Mouse (Mus musculus) spleen, adult 2 months (tissue): ENCODE results near the gene Ntm. TPM values are rescaled to one million over a fixed set of nuclear protein-coding genes. Genes with fewer than 3 reads are reported as not detected.

Experiments
- DNase-seq, 2 experiments: peaks; one replicate each; pipeline versions ENCODE4 v3.0.0 to v3.0.0-alpha.2; 2012 to 2021; ENCODE audit warnings: low spot score in 2 of 2, low read depth in 1 of 2
- H3K27ac ChIP-seq: fragments of 200-500 bp; 2 replicates; pipeline ENCODE4 v1.5.1; 2012; ENCODE audit warnings: low read length, inconsistent platforms; ENCODE audit not compliant: insufficient read depth
- H3K27me3 ChIP-seq: fragments of 200-500 bp; 2 replicates; pipeline ENCODE4 v1.6.1; 2012; ENCODE audit warnings: mild to moderate bottlenecking, moderate library complexity, low read length, inconsistent platforms; ENCODE audit not compliant: control insufficient read depth, insufficient read depth
- H3K36me3 ChIP-seq: fragments of 200-500 bp; 2 replicates; pipeline ENCODE4 v1.6.1; 2012; ENCODE audit warnings: mild to moderate bottlenecking, low read length, inconsistent platforms; ENCODE audit not compliant: control insufficient read depth, insufficient read depth
- H3K4me1 ChIP-seq: fragments of 200-500 bp; 2 replicates; pipeline ENCODE4 v1.6.1; 2011; ENCODE audit warnings: inconsistent platforms; ENCODE audit not compliant: control insufficient read depth, insufficient read depth, insufficient read length
- H3K4me3 ChIP-seq: fragments of 200-500 bp; 2 replicates; pipeline ENCODE4 v1.5.1; 2011; ENCODE audit warnings: mild to moderate bottlenecking, inconsistent platforms; ENCODE audit not compliant: insufficient read depth, insufficient read length; ENCODE audit errors: extremely low read depth
- CTCF ChIP-seq: fragments of 200-500 bp; IDR thresholded peaks from 2 replicates; pipeline ENCODE4 v1.5.1; 2011; ENCODE audit warnings: mild to moderate bottlenecking, inconsistent platforms; ENCODE audit not compliant: insufficient read depth, insufficient read length, insufficient replicate concordance; ENCODE audit errors: extremely low read depth
- POLR2A ChIP-seq: fragments of 200-500 bp; IDR thresholded peaks from 2 replicates; pipeline ENCODE4 v1.6.1; 2011; ENCODE audit warnings: low read depth, low read length, inconsistent platforms
- WGBS: fragments of 180-500 bp; shearing (Covaris S2); methylation state at CpG from one replicate; pipeline ENCODE4 v1.1.7; 2018; 5-methylcytosine and 5-hydroxymethylcytosine counted together
- polyA plus RNA-seq: library from polyadenylated mRNA; depleted of rRNA; stranded (reverse); fragments of >200 nt; gene quantifications from 2 replicates; pipeline ENCODE4 v1.2.3, GENCODE M21; 2012

Gene Ntm
- polyA plus RNA-seq, 1 experiment = 0.18 TPM

GRCm38 (mm10) chr9:29586381-29586770, 376.6 kb downstream of the Ntm start:
- Histone ChIP-seq H3K4me1 (no peaks in the 10 kb centered on the region), H3K4me3 (no peak overlapping the region), H3K36me3 (no peaks in the 10 kb centered on the region), H3K27me3 (no peaks in the 10 kb centered on the region), H3K27ac (no peak overlapping the region)
- 90% methylated on average over 10 of the region's 10 CpGs for WGBS
- TF ChIP-seq POLR2A (no peak), CTCF (no peak)
- no peak for DNase-seq

- TF ChIP-seq CTCF = no peak
- no peak for TF ChIP-seq POLR2A
- no peak for DNase-seq
- H3K4me3 ChIP-seq = no peak overlapping the region
- no peaks in the 10 kb centered on the region for H3K36me3 ChIP-seq
- H3K27me3 ChIP-seq = no peaks in the 10 kb centered on the region
- no peaks in the 10 kb centered on the region for H3K4me1 ChIP-seq
- 56% methylated on average over 8 of the region's 8 CpGs for WGBS
- H3K27ac ChIP-seq = no peak overlapping the region
Observed at GRCm38 (mm10) chr9:29585746-29586380, 377.1 kb downstream of the Ntm start.

- Histone ChIP-seq H3K27ac (no peak overlapping the region), H3K4me3 (no peak overlapping the region), H3K36me3 (no peaks in the 10 kb centered on the region), H3K4me1 (no peaks in the 10 kb centered on the region), H3K27me3 (no peaks in the 10 kb centered on the region)
- 88% methylated on average over 11 of the region's 11 CpGs for WGBS
- no peak for TF ChIP-seq POLR2A
- no peak for TF ChIP-seq CTCF
- no peak for DNase-seq
Observed at GRCm38 (mm10) chr9:29578226-29578625, 384.7 kb downstream of the Ntm start.

GRCm38 (mm10) chr9:29576051-29576533, 386.8 kb downstream of the Ntm start:
- no peak overlapping the region for H3K27ac ChIP-seq
- H3K36me3 ChIP-seq = no peaks in the 10 kb centered on the region
- H3K4me3 ChIP-seq = no peak overlapping the region
- 81% methylated on average over 4 of the region's 4 CpGs for WGBS
- no peaks in the 10 kb centered on the region for H3K27me3 ChIP-seq
- no peak for TF ChIP-seq CTCF
- no peak for TF ChIP-seq POLR2A
- H3K4me1 ChIP-seq = no peaks in the 10 kb centered on the region
- no peak for DNase-seq

GRCm38 (mm10) chr9:29574548-29574947, 388.4 kb downstream of the Ntm start:
- Histone ChIP-seq H3K36me3 (no peaks in the 10 kb centered on the region), H3K27me3 (no peaks in the 10 kb centered on the region), H3K27ac (no peak overlapping the region), H3K4me1 (no peaks in the 10 kb centered on the region), H3K4me3 (no peak overlapping the region)
- DNase-seq = no peak
- TF ChIP-seq CTCF (no peak), POLR2A (no peak)
- 78% methylated on average over 5 of the region's 5 CpGs for WGBS

GRCm38 (mm10) chr9:29568571-29568970, 394.4 kb downstream of the Ntm start:
- DNase-seq = no peak
- Histone ChIP-seq H3K4me3 (no peak overlapping the region), H3K36me3 (no peaks in the 10 kb centered on the region), H3K4me1 (no peaks in the 10 kb centered on the region), H3K27ac (no peak overlapping the region), H3K27me3 (no peaks in the 10 kb centered on the region)
- no peak for TF ChIP-seq POLR2A
- no peak for TF ChIP-seq CTCF
- 56% methylated on average over 5 of the region's 5 CpGs for WGBS

- Histone ChIP-seq H3K27me3 (no peaks in the 10 kb centered on the region), H3K4me1 (no peaks in the 10 kb centered on the region), H3K4me3 (no peak overlapping the region), H3K36me3 (no peaks in the 10 kb centered on the region), H3K27ac (no peak overlapping the region)
- no peak for DNase-seq
- WGBS = 91% methylated on average over 5 of the region's 5 CpGs
- TF ChIP-seq CTCF (no peak), POLR2A (no peak)
Observed at GRCm38 (mm10) chr9:29562419-29563071, 400.4 kb downstream of the Ntm start.
